Mouse (Mus musculus) urinary bladder, postnatal 36 days (tissue): ENCODE measurements at regions not wholly inside any gene's neighbourhood (a gene's known extent, or its start where the extent isn't known, plus 50 kb on each side); places are given as distances from the start of the nearest gene placed in this dataset.

Source experiments
- DNase-seq, 2 experiments: peaks; one replicate each; pipeline ENCODE4 v3.0.0; 2022; ENCODE audit warnings: low spot score in 2 of 2, mixed read lengths in 1 of 2

DNA sequence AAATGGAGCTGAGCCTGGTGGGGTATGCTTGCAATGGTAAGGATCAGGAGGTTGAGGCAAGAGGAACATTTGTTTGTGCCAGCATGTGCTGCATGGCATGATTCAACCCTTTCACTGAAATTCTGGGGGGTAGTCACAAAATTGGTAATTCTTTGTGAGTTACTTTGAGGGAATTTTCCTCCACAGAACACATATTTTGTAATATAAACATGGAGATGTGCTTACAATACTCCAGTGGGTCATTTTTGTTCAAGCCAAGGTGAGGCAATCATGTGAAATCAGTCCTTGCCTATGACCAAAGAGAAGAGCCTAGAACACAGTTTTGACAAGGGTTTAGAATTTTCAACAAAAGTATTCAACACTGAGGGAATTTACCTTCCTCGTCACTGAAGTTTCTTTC is 635.1 kb upstream of the Adgrl2 start:
- no peak for DNase-seq

DNA sequence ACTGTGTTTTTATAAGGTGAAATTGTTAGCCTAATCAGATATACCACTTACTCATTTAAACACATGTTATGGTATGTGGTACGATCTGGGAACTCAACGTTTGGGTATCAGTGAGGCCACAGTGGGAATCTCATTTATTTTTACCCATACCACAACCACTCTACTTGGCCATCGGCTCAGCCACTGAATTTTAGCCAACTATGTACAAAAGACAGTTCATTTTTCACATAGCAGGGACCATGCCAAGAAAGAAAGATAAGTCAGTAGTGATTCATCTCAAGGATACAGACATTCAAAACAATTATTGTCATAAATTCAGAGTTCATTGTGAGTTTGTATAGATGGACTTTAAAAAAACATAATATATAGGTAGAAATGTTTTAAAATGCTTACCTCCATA is 634.7 kb upstream of the Adgrl2 start:
- no peak for DNase-seq

DNA sequence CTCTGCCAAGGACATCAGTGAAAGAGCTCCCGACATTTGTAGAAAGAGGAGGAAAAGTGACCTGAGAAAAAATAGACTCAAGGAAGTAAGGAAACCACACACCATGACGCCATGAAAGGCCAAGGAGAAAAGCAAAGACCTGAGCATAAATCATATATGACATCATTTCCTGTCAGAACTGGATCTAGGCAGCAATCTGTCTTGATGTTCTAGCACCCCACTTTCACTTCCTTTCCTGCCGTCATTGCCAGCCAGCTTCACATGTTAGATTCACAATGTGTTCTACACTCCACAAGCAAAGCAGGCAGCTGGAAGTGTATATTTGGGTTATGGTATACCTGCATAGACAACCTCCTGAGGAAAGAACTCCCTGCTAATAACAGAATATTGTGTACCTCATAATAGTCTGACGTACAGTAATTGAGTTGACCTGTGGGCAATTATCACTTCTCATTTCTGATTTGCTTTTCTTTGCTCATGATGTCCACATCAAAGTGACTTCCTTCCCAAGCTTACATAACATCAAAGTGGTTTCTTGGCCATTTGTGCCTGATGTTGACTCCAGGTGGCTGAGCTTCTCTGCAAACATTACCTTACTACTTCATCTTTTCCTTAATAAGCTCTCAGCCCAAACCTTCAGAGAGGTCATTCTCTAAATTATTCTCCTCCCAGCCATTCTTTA is 633.6 kb upstream of the Adgrl2 start:
- DNase-seq: no peak

DNA sequence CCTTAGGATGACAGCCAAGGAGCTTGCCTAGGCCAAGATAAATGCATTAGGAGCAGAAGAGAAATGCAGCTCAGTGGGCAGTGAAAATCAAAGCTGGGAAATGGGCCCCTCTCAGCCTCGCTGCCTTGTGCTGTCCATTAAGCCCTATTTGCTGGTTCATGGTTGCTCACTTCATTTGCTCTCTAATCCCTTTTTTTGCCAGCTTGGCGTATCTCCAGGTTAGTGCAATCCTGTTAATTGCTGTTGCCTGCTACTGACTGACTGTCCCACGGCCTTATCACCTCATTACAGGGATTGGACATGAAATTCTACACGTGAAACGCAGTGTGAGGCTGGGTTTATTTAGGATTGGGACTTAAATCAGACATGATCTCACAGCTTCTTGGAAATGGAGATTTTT is 613.5 kb upstream of the Adgrl2 start:
- DNase-seq: no peak

DNA sequence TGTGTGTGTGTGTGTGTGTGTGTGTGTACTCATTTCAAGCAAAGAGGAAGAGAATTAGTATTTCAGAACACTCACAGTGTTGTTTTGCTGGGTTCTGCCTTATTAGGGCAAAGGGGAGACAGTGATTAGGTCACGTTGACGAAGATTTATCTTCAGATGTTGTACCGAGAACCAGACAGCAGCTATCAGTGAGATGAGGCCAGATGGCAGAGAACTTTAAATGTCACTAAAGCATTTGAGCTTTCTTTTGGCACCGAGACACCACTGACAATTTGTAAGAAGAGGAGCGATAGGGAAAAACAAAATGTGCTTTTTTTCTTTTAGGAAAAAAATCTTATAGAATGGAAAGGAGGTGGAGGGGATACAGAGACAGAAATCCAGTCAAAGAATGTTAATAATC is 610.9 kb upstream of the Adgrl2 start:
- no peak for DNase-seq

DNA sequence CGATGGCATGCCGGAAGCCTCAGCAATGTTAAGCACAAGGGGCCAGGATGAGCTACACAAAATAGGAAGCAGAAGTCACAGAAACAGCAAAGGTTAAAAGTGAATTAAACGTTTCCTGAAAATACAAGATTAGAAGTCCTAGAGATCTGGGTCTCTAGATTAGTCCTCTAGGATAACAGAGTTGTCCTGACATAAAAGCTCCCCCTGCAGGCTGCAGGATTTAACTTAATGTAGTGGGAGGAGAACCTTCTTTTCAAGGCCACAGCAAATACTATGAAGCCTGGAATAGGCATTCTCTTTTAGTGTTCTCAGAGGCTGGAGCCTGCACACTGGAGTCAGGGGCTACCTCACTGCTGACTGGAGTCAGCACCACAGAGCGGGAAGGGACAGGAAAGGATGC is 604.1 kb upstream of the Adgrl2 start:
- peak in 1 of 2 experiments; percentile 5 for DNase-seq

DNA sequence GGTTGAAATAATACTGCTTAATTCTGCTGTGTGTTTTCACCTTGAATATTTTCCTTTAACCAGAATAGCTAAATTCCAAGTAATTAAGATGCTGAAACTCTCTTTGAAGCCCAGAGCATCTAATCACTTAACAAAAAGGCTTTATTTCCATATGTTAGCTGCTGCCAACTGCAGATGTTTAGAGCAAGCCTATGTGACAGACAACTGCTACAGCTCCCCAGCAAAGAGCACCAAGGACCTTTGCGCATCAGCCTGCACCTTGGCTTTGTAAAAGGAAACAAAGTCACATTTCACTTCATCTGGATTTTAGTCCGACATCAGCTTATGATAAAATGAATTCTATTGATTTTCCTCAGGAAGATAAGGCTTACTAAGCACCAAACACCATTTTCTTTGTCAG is 595.4 kb upstream of the Adgrl2 start:
- no peak for DNase-seq

DNA sequence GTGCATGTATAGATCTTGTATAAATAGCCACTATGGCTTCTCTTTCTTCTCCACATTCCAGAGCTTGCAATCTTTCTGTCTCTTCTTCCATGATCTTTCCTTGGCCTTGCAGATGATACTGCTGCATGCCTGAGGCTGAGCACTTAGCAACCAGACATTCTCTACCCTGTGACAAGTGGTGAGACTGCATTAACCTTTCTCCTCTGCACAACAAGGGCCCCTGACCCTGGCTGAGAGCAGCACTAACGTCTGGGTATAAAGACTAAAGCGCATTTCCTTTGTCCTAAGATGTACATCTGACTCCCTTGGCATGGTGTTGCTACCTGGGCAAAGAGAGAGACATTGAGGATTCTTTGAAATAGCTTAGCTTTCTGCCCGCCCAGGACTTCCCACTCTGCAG is 590.8 kb upstream of the Adgrl2 start:
- DNase-seq: no peak

DNA sequence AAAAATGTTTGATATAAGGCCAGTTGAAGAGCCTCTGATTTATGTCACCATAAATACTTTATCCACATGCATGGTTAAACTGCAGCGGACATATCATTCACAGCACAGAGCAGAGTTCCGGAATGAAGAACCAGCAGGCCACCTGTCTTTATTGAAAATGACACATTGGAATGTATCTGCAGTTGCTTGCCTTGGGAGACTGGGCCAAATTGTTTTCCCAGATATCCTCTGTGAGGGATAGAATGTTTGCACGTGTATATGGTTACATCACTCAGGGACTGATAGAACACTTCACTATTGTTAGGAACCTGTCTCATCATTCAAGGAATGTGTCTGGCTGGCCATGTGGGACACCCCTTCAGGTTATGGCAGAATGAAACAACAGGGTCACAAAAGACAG is 585.3 kb upstream of the Adgrl2 start:
- no peak for DNase-seq

DNA sequence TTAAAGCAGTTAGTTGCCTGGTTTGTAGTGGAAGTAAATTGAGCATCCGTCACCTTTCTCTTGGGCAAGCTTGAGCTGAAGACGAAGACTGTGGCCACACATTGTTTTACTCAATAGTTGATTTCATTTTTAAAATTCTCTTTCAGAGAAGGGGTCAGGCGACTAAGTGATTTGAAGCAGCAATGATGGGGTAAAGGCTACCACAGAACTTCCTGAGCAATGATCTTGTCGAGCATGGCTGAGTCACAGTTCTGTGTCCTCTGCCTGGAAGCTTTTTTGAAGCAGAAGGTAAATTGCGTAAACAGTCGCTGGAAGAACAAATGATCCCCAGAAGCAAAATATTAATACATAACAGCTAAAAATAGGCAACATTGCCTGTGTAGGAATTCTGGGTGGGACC is 576.5 kb upstream of the Adgrl2 start:
- DNase-seq: no peak

DNA sequence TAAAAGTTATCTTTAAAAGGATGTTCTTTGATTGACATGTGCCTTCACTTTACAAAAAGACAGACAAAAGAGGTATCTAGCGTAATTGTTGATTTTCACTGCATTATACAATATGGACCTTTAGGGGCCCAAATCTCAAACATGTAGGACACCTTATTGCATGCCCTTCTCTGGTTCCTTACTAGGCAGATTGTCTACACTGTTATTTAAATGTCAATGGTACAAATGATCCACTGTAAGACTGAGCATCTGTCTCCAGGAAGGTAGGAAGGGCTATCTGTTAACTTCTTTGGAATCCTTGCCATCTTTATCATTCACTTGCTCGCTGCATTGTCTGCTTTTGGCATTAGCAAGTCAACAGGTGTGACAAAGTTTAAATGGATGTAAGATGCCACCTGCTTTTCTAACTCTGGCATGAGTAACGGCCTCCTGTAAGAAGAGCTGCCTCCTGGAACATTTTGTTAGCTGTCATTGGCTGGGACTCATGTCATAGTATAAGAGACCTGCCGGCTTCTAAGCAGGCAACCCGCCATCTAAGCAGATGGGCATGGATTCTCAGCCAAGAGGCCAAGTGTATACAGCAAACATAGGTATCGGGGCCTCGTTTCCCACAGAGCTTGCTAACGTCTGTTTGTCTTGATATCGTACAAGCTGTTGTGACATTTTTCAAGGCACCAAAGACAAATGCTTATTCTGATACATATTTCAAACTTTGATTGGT is 560.0 kb upstream of the Adgrl2 start:
- no peak for DNase-seq

DNA sequence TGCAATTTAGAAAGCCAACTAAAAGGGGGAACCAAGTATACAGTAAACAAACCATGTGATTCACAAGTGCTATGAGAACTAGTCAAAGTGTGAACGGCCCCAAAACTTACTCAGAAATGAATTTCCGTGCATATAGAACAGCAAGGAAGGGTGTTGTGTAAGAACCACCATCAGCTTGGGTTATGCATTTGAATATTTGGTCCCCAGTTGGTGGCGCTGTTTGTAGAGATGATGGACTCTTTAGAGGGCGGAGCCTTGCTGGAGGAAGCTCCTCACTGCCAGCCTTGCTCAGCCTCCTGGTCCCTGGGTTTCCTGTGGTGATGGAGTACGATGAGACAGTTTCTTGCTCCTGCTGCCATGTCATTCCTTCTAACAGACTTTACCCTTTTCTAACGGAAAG is 556.7 kb upstream of the Adgrl2 start:
- no peak for DNase-seq

DNA sequence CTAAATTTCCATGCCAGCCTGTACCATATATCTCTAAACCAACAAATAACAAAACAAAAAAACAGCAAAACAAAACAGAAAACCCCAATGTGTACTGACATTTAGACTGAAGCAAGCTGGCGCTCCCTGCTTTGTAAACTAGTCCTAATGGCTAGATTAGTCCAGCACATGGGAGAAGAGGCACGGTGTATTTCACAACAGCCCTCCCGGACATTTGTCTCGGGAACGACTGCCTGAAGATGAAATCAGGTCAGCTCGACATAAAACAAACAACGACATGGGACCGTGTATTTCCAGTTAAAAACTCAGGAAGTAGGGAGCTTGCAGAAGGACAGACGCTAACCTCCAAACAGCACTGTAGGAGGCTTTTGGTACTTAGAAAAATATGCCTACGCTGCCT is 555.9 kb upstream of the Adgrl2 start:
- peak in 1 of 2 experiments; percentile 10 for DNase-seq

DNA sequence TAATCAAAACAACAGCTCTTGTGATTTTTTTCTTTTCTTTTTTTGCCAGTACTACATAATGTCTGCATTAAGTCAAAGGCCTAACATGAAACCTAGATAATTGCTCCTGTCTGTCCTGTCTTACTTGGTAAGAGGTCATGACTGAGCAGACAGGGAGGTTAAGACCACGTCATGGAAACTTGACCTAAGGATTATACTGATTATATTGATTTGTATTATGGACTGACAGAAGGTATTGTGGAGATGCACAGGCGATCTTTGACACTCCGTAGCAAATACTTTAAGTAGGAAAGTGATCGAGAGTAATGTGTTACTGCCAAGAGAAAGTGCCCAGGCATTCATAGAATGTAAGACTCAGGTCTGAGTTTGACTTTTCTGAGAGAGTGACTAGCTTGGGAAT is 543.8 kb upstream of the Adgrl2 start:
- no peak for DNase-seq

DNA sequence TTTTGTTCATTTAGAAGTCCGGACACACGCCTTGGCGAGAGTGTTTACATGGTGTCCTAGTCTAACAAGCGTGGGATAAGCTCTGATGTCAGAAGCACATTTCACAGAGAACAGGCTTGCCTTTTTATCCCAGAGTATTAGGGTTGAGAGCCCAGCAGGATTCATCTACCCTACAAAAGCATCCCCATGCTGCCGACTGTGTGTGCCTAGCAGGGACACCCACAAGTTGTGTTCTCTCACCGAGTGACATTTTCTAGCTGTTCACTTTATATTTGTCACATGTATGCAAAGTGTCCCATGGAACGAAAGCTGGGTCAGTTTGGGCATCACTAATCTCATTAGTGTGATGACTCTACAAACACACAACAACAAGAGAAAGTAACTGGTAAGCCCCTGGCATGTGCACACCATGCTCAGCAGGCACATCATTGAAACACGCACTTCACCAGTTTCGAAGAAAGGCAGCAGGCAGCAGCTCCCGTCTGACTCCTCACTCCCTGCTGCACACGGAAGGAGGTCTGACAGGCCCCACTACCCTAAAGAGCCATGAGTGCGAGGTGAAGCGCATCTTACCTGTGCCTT is 539.8 kb upstream of the Adgrl2 start:
- no peak for DNase-seq

DNA sequence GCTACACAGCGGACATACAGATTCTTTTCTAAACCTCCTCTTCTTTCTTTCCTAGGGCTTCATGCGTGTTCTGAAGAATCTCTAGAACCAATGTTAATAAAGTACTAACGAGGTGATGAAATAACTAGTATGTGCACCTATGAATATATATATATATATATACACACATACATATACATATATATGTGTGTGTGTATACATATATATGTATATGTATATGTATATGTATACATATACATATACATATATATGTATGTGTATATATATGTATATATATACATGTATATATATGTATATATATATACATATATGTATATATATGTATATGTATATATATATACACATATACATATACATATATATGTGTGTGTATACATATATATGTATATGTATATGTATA is 536.2 kb upstream of the Adgrl2 start:
- DNase-seq: no peak

DNA sequence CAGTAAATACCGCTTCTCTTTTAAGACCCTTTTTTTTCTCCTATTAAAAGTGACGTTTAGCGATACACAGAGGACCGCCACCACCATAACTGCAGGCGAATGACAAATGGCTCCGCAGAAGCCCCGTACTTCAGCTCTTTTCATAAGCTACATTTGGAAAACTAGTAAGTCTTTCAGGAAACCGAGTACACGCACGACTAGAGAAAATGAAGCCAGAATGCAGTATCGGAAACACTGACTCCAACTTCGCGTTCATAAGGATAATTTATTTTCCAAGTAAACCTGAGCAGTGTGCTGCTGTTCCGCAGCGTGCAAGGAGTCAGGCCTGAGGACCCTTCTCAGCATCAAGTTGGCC is 529.2 kb upstream of the Adgrl2 start:
- DNase-seq: no peak

DNA sequence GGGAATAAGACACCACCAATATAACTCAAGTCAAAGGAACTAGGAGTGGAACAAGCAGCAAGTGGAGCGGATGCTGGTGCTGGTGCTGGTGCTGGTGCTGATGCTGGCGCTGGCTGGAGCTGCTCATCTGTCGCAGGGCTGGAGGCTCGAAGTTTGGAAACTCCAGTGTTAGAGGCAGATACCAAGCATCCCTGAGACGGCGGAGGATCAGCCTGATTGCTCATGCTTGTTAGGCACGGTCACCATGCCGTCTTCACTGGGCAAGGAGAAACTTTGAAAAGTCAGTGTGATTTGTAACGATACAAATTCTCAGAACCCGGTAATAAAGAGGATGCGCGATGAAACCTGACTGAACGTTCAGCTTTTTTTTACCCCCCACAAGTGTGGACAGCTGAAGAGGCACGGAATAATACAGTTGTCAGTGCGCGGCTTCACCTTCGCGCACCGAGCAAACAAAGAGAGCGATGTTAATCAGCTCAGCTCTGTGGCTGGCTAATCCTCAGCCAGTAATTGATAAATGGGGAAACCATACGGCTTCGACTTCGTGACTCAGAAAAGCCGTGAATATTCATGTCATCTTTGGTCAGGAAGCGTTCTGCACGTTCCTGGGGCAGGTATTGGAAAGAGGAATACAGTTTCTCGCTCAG is 528.7 kb upstream of the Adgrl2 start:
- DNase-seq: no peak

DNA sequence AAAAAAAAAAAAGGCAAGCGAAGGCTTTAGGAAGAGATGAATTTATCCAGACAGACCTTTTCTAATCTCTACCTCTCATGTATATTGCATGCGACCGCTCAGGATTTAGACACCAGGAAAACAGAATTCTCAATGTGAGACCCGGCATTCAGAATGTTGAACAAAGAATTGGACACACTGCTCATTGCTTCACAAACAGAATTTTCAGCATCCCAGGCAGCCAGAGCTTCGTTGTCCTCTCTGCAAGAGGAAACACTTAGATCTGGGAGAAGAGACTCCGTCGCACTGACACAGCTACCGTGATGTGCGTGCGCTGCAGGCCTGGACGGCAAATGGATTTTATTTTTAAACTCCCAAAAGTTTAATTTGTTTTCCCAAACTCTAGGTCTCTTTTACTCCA is 527.2 kb upstream of the Adgrl2 start:
- DNase-seq: no peak

DNA sequence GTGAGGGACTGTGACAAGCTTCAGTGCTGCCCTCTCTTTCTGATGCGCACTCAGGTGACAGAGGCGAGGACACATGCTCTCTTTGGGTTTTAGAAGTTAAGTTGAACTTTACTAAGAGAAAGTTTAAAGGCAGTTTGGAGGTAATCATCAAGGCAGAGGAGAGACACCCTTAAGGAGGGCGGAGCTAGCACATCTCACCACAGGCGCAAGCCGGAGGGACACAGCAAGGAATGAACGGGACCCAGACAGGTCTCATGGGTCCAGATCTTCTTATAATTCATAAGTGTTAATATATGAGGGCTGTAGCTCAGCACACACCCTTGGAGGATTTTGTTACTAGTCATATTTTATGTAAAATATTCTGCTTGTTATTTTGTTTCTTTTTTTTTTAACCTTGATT is 518.8 kb upstream of the Adgrl2 start:
- no peak for DNase-seq

DNA sequence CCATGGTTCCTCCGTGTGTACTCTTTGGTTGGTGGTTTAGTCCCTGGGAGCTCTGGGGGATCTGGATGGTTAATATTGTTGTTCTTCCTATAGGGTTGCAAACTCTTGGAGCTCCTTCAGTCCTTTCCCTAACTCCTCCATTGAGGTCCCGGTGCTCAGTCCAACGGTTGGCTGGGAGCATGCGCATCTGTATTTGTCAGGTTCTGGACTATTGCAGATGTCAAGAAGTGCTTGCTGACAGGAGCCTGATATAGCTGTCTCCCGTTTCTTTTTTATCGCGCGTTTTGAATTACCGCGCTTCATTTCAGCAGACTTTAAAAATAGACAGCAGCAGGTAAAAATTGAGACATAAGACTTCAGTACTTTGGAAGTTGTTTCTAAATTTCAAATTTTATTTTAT is 518.3 kb upstream of the Adgrl2 start:
- no peak for DNase-seq

DNA sequence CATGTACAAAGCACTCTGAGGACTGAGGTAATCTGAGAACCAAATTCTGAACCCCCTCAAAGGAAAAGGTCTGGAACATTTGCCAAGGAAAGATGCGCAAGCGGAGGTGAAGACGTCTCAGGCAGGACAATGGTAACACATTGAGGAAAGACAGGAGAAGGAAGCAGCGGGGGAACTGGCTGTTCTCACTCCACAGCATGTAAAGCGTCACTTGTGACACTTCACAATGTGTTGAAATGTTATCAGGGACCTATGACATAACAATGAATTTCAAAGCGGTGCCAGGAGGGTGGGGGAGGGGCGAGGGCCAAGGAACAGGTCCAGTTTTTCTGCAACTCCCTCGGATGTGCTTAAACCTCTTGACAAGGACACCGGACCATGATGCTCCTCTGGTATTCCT is 515.3 kb upstream of the Adgrl2 start:
- no peak for DNase-seq

DNA sequence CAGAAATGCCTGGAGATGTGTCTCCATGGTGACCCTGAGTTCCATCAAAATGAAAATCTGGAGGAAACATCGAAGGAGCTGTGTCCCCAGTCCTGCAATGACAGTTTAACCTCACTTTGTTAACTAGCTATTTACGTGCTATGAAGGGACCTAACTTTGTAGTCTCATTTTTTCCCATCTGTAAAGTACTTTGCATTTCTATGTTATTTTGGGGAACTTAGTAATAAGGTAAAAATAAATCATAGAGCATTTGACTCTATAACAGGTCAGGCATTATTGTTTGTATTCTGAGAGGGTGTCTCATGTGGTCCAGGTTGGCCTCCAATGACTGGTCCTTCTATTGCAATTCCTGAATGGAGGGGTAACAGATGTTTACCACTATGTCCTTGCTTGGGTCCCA is 513.6 kb upstream of the Adgrl2 start:
- DNase-seq: no peak
